Mouse (Mus musculus) forebrain, embryonic 10.5 days (tissue): ENCODE results near the gene Cd6. TPM values are rescaled to one million over a fixed set of nuclear protein-coding genes. Genes with fewer than 3 reads are reported as not detected.

Experiments used
- DNase-seq: peaks from one replicate; pipeline ENCODE4 v3.0.0-alpha.2; 2017; ENCODE audit warnings: low spot score; ENCODE audit errors: extremely low spot score
- H3K27ac ChIP-seq: fragments of 300-500 bp; sonication (generic); 2 replicates; pipeline ENCODE4 v1.5.1; 2016; ENCODE audit warnings: mild to moderate bottlenecking
- H3K27me3 ChIP-seq: fragments of 300-500 bp; sonication (generic); 2 replicates; pipeline ENCODE4 v1.6.1; 2016; ENCODE audit warnings: mild to moderate bottlenecking; ENCODE audit not compliant: poor library complexity, severe bottlenecking
- H3K36me3 ChIP-seq: fragments of 300-500 bp; sonication (generic); replicated peaks from 2 replicates; pipeline ENCODE4 v1.6.1; 2016; ENCODE audit warnings: mild to moderate bottlenecking, moderate library complexity
- H3K4me1 ChIP-seq: fragments of 300-500 bp; sonication (generic); 2 replicates; pipeline ENCODE4 v1.6.1; 2016
- H3K4me3 ChIP-seq: fragments of 300-500 bp; sonication (generic); 2 replicates; pipeline ENCODE4 v1.5.1; 2016; ENCODE audit warnings: mild to moderate bottlenecking, moderate library complexity
- H3K9me3 ChIP-seq: fragments of 300-500 bp; sonication (generic); 2 replicates; pipeline ENCODE4 v1.6.1; 2016; ENCODE audit warnings: mild to moderate bottlenecking, moderate library complexity
- WGBS: fragments of 180-500 bp; shearing (Covaris S2); methylation state at CpG from one replicate; pipeline ENCODE4 v1.1.7; 2016; 5-methylcytosine and 5-hydroxymethylcytosine counted together
- polyA plus RNA-seq: library from polyadenylated mRNA; unstranded; fragments of >200 nt; fragmentation: Nextera tagmentation; extraction: Ambion mirVana; gene quantifications from 2 replicates; pipeline ENCODE4 v1.2.1, GENCODE M21; 2016

Cd6 gene
- polyA plus RNA-seq, 1 experiment from 2014 or later = not detected

DNA sequence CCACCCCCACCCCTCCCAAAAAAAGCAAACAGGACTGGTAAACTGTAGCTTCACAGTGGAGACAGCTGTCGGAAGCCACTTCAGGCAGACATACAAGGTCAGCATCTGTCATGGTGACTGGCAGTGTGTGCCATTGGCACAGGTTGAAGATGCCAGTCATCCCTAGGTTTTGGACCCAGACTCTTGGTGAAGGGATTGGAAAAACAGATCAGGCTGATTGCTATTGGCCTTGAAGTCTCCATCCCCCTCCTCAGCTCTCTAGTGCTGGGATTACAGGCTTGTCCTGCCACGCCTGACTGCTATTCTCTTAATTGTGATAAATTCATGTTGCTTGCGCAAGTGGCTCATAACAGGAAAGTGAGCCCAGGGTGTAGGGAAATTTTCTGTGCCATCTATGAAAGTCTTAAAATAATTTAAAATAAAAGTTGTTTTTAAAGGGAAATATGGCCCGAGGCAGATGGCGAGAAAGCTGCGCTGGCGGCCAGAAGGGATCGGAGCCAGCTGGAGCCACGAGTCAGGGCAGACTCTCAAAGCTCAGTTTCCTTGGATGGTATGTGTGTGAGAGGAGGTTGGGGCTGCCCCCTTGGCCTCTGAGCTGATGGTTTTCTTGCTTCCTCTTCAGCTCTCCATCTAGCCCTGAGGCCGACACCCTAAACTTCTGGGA lies 44.9 kb downstream of the Cd6 start:
- no peaks in the 10 kb centered on the region for H3K9me3 ChIP-seq
- H3K4me1 ChIP-seq = peaks cover 22% of the 10 kb centered on the region
- no peak for DNase-seq
- H3K27ac ChIP-seq = no peak overlapping the region
- H3K36me3 ChIP-seq = no peaks in the 10 kb centered on the region
- H3K4me3 ChIP-seq = no peak overlapping the region
- H3K27me3 ChIP-seq = no peaks in the 10 kb centered on the region
- 81% methylated on average over 10 of the region's 10 CpGs for WGBS

DNA sequence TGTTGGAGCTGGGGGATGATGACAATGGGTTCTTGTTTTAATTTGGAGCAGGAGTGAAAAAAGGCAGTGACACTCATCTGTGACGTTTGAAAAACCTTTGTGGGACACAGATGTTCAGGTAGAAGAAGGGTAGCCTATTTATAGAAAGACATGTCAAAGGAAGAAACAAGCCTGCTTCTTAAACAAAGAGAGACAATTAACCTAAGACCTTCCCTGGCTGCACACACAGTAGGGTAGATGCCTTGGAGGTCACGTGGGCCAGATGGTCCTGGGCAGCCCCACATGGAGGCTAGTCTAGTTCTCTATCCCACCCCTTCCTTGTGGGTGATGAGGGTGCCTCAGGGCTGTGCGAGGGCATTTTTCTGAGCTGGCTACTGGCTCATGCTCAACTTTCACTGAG lies 45.8 kb downstream of the Cd6 start:
- no peaks in the 10 kb centered on the region for H3K36me3 ChIP-seq
- no peaks in the 10 kb centered on the region for H3K27me3 ChIP-seq
- H3K4me3 ChIP-seq = no peak overlapping the region
- H3K27ac ChIP-seq = no peak overlapping the region
- peaks cover 16% of the 10 kb centered on the region for H3K4me1 ChIP-seq
- no peak for DNase-seq
- no peaks in the 10 kb centered on the region for H3K9me3 ChIP-seq
- 21% methylated on average over 3 of the region's 3 CpGs for WGBS

DNA sequence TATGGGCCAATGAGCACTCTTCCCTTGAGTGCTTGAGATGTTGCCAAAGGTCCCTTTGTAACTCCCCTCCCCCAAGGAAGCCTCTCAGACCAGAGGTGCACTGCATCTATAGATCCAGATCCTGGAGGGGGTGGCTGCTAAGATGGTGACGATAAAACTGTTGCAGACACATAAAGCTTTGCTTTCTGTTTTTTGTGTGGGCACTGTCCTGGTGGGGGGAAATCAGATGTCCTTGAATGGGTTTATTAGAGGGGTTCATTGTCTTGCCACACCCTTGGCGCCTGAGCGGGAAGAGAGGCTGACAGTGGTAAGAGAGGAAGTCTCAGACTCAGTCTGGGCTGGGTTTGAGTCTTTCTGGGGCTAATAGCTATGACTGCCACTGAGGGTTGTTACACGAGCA lies 46.7 kb downstream of the Cd6 start:
- Histone ChIP-seq H3K4me3 (no peak overlapping the region), H3K36me3 (no peaks in the 10 kb centered on the region), H3K4me1 (peaks cover 16% of the 10 kb centered on the region), H3K9me3 (no peaks in the 10 kb centered on the region), H3K27me3 (no peaks in the 10 kb centered on the region), H3K27ac (no peak overlapping the region)
- WGBS = 88% methylated on average over 4 of the region's 4 CpGs
- no peak for DNase-seq

DNA sequence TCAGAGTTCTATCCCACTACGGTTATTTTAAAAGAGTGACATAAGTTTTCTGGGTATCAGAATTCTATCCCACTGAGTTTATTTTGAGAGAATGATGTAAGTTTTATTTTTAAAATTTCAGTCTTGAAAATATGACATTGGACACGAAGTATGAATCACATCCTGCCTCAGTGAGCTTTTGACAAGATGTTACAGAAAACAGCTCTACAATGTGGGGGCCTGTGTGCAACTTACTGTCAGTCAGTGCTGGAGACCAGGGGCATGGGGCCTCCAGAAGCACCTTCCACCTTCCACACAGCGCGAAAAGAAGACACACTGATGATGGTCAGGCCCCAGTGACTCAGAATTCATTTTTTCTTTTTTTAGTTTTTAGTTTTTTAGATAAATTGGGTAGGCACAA lies 48.2 kb downstream of the Cd6 start:
- no peak overlapping the region for H3K27ac ChIP-seq
- 86% methylated on average over 4 of the region's 4 CpGs for WGBS
- DNase-seq = no peak
- no peaks in the 10 kb centered on the region for H3K9me3 ChIP-seq
- peaks cover 16% of the 10 kb centered on the region for H3K4me1 ChIP-seq
- H3K4me3 ChIP-seq = no peak overlapping the region
- H3K27me3 ChIP-seq = no peaks in the 10 kb centered on the region
- no peaks in the 10 kb centered on the region for H3K36me3 ChIP-seq

DNA sequence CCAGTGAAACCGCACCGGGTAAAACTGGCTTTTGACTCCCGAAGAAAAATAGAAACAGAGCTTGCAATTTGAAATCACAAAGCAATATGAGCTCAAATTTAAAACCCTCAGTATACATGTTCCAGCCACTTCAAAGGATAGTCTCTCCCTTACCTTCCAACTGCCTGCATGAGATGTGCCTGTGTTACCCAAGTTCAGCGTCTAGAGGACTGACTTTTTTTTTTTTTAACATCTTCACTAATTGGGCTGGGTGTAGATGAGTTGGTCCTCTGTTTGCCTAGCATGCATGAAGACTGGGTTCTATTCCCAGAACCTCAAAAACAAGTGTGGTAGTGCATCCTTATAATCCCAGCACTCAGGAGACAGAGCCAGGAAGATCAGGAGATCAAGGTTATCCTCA lies 53.0 kb downstream of the Cd6 start:
- H3K4me1 ChIP-seq = no peaks in the 10 kb centered on the region
- DNase-seq = no peak
- 91% methylated on average over 4 of the region's 4 CpGs for WGBS
- H3K36me3 ChIP-seq = no peaks in the 10 kb centered on the region
- H3K27me3 ChIP-seq = no peaks in the 10 kb centered on the region
- H3K9me3 ChIP-seq = no peaks in the 10 kb centered on the region
- no peak overlapping the region for H3K27ac ChIP-seq
- no peak overlapping the region for H3K4me3 ChIP-seq

DNA sequence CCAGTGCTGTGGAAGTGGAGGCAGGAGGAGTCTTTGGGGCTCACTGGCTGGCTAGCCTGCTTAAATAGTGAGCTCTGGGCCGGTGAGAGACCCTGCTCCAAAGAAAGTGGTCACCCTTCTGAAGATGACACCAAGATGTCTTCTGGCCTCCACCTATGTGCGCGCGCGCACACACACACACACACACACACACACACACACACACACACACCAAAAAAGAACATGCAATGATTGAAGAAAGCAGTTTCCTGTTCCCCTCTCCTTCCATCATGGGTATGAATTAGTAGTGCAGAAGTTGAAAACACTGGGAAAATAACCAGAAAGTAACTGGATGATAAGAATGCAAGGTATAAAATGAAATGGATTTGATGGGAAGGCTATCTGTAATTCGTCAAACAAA lies 55.7 kb downstream of the Cd6 start:
- Histone ChIP-seq H3K4me1 (peaks cover 7% of the 10 kb centered on the region), H3K36me3 (no peaks in the 10 kb centered on the region), H3K4me3 (no peak overlapping the region), H3K27me3 (no peaks in the 10 kb centered on the region), H3K27ac (no peak overlapping the region), H3K9me3 (no peaks in the 10 kb centered on the region)
- DNase-seq = no peak
- 95% methylated on average over 6 of the region's 6 CpGs for WGBS

DNA sequence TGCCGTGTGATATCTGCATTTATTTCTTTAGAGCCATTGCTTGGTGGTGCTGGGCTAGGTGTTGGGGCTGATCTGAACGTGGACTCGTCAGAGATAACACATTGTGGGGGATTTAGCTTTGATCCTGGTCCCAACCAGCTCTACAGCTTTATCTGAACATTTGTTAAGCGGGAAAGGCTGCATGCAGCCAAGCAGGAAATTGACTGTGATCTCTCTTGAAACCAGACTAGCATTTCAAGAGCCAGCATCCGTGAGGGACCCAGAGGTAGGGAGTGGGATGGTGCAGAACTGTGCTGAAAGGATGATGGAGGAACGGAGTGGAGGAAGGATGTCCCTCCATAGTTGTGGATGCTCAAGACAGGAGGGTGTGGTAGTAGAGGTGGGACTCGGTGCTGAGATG lies 56.5 kb downstream of the Cd6 start:
- WGBS = 87% methylated on average over 7 of the region's 7 CpGs
- H3K27me3 ChIP-seq = no peaks in the 10 kb centered on the region
- peaks cover 14% of the 10 kb centered on the region for H3K4me1 ChIP-seq
- DNase-seq = no peak
- H3K4me3 ChIP-seq = no peak overlapping the region
- no peaks in the 10 kb centered on the region for H3K36me3 ChIP-seq
- H3K9me3 ChIP-seq = no peaks in the 10 kb centered on the region
- no peak overlapping the region for H3K27ac ChIP-seq

DNA sequence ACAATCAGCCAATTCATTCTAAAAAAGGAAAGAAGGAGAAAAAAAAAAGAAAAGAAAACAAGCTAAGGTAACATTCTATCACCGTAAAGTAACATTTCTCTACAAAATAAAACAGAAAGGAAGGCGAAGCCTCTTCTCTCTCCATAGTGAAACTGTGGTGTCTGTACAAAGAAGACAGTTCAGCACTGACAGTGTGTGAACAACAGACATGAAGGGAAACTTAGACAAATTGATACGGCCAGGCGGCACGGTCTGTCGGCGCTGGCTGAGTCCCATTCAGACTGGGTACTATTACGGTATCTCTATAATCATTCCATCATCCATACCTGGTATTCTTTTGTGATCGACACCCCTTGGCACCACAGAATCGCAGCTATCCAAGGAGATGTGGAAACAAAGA lies 57.0 kb downstream of the Cd6 start:
- H3K27me3 ChIP-seq = no peaks in the 10 kb centered on the region
- no peak overlapping the region for H3K27ac ChIP-seq
- no peak for DNase-seq
- H3K36me3 ChIP-seq = no peaks in the 10 kb centered on the region
- WGBS = 94% methylated on average over 10 of the region's 10 CpGs
- H3K4me1 ChIP-seq = peaks cover 14% of the 10 kb centered on the region
- H3K4me3 ChIP-seq = no peak overlapping the region
- no peaks in the 10 kb centered on the region for H3K9me3 ChIP-seq

DNA sequence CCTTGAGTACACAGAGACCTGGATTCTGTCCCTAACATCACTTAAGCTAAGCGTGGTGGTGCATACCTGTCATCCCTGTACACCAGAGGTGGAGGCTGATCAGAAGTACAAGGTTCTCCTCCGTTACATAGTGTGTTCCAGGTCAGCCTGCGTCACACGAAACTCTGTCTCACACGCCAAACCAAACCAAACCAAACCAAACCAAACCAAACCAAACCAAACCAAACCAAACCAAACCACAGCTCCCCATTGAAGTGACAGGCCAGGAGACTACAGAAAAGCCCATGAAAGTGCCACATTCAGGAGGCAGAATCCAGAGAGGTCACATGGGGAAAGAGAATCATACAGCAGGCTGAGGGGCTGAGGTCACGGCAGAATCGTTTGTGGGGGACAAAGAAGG lies 57.9 kb downstream of the Cd6 start:
- H3K9me3 ChIP-seq = no peaks in the 10 kb centered on the region
- 83% methylated on average over 7 of the region's 7 CpGs for WGBS
- no peak overlapping the region for H3K4me3 ChIP-seq
- H3K27me3 ChIP-seq = no peaks in the 10 kb centered on the region
- no peak for DNase-seq
- H3K36me3 ChIP-seq = no peaks in the 10 kb centered on the region
- H3K27ac ChIP-seq = no peak overlapping the region
- peaks cover 14% of the 10 kb centered on the region for H3K4me1 ChIP-seq

DNA sequence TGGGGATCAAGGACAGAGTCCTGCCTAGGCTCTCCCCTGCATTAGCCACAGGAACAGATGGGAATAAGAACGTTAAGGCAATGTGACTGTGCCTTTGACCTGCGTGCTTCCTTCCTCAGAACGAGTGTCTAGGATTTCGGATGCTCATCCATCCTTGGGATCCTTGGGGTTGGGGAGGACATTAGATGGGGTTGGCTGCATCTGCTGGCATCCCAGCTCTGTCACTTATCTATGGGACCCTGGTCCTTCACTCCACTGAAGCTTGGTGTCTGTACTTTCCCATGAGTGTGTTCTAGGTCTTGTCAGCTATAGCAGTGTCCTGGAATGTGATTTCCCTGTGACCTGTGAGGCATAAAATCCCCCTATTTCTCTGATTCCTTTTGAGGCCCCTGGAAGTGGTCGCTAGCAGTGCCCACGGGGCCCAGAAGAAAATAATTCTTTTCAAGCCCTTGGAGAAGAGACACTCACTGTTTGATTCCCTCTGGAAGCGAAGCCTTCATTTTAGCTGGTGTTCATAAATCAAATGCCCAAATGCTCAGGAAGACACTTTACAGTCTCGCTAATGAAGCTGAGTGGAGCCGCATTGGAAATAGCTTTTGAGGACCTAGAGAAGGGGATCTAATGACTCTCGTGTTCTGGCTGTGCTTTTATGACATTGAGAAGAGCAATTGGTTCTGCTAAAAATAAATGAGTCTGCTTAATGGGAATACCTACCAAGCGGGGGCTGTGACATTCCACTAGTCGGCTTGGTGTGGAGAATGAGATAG lies 60.2 kb downstream of the Cd6 start:
- Histone ChIP-seq H3K27ac (0 out of 2 replicates have a peak overlapping the region, but pooled peaks have one; percentile 2), H3K4me1 (peaks cover 14% of the 10 kb centered on the region), H3K36me3 (no peaks in the 10 kb centered on the region), H3K4me3 (no peak overlapping the region), H3K9me3 (no peaks in the 10 kb centered on the region), H3K27me3 (no peaks in the 10 kb centered on the region)
- 80% methylated on average over 12 of the region's 12 CpGs for WGBS
- no peak for DNase-seq

DNA sequence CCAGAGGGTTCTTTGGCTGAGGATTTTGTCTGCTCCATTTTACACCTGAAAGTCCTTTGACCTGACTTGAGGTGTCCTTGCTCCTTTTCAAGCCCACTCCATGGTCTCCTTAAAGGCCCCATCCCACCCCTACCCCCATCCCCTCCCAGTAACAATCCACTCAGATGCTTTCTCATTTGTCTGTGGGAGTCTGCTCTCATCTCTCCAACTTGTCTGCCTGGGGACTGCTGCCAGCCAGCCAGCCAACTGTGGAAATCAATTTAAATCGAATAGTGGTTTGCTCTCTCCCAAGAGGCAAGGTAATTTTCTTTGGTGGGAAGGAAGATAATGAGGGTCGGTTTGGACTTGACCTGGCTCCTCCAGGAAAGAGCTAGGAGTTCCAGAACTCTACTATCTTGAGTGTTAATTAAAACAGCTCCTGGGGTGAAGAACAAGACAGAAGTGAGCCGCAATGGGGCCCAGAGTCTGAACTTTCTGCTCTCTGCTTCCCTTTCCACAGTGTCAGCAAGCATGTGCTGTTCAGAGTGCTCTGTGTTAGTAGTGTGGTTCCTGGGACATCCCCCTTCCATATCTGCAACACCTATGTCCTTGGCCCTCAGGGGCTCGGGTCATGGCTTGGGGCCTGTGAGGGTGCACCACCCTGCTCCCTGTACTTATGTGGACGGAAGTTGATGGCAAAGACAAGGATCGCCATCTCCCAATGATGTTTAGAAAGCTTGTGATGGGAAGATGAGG lies 61.0 kb downstream of the Cd6 start:
- 0 out of 2 replicates have a peak overlapping the region, but pooled peaks have one; percentile 2 for H3K27ac ChIP-seq
- peaks cover 14% of the 10 kb centered on the region for H3K4me1 ChIP-seq
- no peak for DNase-seq
- H3K9me3 ChIP-seq = no peaks in the 10 kb centered on the region
- no peak overlapping the region for H3K4me3 ChIP-seq
- 77% methylated on average over 6 of the region's 6 CpGs for WGBS
- no peaks in the 10 kb centered on the region for H3K36me3 ChIP-seq
- H3K27me3 ChIP-seq = no peaks in the 10 kb centered on the region

DNA sequence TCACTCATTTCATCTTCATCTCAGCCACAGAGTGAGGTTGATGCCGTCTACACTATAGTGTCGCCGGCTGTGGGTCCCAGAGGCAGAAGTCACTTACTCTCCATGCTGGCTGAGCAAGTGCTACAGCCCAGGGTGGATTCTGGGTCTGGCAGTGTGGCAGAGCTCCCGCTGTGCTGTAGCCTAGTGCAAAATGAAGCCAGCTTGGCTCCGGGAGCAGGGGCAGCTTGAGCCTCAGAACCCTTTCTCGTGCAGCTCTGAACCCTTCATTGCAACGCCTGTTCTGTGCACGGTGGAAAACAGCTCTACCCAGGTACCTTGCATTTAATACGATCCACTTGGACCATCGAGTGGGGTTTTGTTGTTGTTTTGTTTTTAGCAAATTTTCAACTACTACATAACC lies 62.2 kb downstream of the Cd6 start:
- DNase-seq = no peak
- Histone ChIP-seq H3K4me3 (no peak overlapping the region), H3K27me3 (no peaks in the 10 kb centered on the region), H3K36me3 (no peaks in the 10 kb centered on the region), H3K4me1 (peaks cover 14% of the 10 kb centered on the region), H3K9me3 (no peaks in the 10 kb centered on the region), H3K27ac (no peak overlapping the region)
- WGBS = 92% methylated on average over 10 of the region's 10 CpGs
